Mouse (Mus musculus) cerebellum, adult 11-12 months (tissue): ENCODE data around the gene Lrch1.
A peak's percentile ranks its signal among the peaks of the same experiment; 100 is the strongest.

Experiments
- DNase-seq: peaks from one replicate; pipeline ENCODE4 v3.0.0; 2022

Lrch1 gene

DNA sequence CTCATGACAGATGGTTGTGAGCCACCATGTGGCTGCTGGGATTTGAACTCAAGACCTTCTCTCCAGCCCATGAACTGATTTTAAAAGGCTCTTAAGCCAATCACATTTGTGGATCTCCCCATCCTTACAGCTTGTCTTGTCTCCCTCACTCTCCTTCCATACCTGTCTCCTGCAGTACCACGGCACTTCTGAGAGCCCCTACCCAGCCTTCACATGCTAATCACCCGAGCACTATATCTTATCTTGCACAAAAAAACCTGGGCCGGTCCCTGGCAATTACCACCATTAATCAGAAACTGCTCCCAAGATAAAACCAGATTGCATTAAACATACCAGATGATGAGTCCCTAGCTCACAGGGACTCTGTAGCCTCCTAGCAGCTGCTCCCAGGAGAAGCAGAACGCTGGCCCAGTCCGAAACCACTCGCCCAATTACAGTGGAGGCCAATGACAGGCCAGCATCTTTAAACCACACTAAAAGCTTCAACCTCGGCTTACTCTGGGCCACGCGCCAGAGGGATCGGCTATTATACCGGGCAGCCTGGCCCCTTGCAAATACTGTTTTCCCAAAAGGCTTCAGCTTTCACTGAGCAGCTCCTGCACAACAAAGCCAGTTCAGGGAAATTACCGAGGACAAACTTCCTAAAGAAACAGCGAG lies 63.5 kb downstream of the Lrch1 start:
- DNase-seq = peak; percentile 38

DNA sequence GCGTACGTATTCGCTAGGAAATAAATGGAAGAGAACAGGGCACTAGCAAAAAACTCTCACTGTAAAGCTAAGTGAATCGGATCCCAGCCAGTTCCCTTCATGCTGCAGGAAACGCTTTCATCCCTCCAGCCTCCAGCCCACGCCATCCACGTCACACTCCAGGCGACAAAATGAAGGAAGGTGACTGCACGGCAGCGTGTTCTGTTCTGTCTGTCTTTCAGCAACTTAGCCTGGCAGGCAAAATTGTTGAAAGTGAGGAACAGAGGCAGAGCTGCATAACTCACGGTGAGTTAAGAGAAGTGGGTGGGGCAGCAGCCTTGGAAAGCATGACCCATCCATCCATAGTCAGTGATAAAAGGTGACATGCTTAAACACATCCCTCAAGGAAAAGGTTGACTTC lies 64.5 kb downstream of the Lrch1 start:
- no peak for DNase-seq

DNA sequence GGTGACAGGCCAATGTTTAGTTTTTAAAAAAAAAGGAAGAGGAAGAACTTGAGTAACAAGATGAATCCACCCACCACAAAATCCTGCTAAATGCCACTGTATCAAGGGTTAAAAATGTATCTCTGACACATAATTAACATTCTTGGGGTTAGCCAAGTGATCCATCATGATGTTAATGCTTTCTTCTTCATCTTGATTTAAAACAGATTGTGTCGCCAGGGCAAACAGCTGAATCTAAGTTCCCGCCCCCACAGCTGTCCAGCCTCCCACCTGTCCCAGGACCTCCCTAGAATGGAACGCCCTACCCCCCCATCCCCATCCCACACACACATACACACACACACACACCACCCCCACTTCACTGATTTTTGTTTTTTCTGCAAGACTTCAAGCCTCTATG lies 64.9 kb downstream of the Lrch1 start:
- DNase-seq = no peak

DNA sequence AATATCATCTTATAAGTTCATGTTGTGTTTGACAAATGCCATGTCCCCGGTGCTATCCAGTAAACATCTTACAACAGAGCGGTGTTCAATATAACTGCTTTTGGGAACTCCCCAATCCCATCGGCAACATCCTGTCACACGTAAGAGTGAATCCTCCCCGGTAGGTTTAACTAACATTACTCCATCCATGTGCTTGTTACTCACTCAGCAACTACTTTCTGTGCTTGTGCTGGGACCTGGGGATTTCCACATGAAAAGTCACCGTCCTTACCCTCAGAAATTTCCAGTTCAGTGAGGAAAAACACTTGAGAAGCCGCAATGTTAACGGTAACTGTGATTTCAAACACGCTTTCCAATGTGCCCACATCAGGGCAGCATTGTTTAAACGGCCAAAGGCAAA lies 66.8 kb downstream of the Lrch1 start:
- no peak for DNase-seq

DNA sequence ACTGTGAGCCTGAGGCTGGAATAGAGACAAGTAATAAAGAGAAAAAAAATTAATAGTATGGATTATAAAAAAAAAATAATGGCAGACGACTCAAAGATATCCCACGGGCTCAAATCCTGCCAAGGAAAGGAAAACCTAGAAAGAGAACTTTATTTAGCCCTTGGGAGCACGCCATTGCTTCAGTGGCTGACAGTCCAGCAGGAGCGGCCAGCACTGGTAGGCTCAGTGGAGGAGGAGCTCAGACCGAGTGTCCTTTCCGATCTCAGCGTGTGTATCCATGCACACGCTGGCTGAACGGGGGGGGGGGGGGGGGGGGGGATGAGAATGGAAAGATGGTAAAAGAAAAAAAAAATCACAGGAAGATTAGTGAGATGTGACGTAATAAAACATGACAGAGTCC lies 68.2 kb downstream of the Lrch1 start:
- no peak for DNase-seq

DNA sequence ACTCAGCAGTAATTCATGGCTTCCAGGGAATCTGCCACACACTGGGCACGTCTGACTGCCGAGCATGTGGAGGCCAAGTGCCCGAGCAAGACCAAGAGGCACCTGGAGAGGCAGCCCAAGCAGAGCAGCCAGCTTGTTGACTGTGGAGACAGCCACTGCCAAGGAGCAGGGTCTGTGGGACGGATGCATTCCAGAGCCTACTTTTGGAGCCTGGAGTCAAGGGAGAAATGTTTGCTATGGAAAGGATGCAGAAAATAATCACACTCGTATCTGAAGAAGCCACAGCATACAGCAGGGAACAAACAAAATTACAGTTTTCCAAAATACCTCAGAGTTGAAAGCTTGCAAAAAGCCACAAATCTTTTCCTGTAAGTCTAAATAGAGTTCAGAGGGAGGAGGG lies 70.4 kb downstream of the Lrch1 start:
- DNase-seq = no peak

DNA sequence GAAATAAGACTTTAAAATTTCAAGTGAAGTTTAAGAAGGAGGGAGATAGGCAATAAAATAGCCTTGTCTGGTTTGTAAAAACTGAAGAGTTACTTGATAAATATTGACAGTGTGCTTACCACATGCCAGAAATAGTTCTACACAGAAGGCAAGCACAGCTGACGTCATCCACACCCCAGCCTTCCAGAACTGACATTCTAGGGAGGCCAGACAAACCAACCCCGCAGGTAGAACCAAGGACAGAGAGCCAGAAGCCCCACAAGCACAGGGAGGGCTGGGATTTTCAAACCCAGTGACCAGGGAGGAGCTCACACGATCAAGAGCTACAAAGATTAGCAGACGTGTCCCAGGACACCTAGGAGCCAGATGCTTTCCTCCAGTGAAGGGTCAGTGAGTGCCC lies 76.5 kb downstream of the Lrch1 start:
- DNase-seq = peak; percentile 38

DNA sequence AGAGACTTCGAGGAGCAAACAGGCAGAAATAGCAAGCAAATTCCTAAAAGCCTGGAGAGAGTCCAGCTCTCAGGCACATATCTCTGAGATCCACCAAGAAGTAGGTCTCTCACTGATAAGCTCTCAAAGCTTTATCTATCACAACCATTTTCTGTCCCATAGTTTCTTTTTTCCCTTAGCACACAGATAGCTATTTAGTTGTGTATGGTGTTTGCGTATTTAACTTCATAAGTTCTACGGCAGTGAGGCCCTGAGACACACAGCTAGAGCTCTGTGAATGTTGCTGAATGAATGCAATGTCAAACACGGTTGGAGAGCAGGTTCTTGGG lies 78.8 kb downstream of the Lrch1 start:
- no peak for DNase-seq

DNA sequence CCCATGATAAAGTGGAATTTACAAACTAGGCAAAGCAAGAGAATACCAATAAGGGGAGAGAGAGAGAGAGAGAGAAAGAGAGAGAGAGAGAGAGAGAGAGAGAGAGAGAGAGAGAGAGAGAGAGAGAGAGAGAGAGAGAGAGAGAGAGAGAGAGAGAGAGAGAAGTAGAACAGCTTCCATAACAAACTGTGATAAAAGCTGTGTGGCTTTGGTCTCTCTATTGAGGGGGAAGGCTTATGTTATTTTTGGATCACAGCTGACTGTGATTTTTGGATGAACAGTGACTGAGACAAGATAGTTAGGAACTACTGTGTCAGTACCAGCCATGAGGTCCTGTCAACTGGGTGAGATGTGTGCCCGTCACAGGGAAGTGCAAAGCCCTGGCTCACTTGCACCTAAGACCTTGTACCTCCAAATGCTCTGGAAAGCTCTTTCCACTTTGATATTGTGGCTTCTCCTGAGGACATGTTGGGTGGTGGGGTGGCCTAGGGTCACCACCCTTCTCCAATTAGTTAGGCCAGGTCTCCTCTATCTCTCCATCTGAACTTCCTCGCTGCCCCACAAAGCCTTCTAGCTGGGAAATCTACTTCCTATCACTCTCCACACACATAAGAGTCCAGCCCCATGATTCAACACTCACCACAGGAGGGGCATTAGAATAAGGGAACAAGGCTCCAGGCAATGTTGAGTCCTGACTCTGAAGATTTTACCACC lies 79.3 kb downstream of the Lrch1 start:
- no peak for DNase-seq

DNA sequence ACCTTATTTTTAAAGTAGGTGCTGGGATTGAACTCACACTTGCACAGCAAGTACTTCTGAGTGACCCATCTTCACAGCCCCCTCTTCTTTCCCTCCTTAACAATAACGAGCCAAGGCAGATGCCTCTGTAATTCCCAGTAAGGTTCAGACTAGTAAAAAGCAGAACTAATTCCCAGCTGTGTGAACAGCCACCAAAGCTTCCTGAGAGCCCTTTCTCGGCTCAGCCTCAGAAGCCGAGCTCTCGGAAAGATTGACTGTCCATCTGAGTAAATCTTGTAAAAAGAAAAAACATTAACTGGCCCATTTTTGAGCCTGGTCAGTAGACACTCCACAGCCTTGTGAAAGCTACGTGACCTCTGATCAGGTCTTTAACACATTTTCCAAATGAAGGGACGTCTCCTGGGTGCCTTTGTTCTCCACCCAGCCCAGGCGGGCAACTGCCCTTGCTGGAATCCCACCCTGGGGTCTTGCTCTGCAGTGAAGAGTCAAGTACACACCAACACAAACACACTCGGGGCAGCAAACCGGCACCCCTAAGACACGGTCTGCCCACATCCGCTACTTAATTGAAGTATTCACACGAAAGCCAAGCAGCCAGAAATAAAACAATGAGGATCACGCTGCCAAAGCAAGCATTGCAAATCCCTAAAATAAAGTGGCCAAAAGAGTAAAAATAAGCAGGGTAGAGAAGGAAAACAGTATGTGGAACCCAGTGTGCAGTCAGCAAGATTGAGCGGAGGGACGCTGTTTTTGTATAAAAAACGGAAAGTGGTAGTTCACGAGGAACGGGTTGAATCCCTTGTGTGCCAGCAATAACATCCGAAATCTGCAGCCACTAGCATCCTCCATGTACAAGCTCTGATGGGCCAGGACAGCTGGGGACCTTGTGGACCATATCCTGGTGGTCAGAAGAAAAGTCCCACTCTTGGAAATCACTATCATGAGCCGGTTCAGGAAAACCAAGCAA lies 80.3 kb downstream of the Lrch1 start:
- DNase-seq = no peak

DNA sequence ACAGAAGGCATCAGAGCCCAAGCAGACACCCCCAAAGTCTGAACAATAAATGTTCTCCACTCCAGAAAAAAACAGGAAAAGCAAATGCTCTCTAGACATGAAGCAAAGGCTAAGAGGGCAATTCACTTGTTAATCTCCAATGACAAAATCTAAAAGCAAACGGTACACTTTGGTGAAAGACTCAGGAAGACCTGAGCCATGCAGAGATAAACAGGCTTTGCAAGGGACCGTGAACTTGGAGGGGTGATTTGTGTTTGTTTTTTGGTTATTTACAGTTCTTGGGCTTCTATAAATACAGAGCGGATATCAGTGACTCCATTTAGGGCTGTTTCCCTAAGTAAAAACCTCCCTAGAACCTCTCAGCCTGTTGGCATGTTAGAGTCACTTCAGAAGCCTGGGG lies 81.9 kb downstream of the Lrch1 start:
- no peak for DNase-seq

DNA sequence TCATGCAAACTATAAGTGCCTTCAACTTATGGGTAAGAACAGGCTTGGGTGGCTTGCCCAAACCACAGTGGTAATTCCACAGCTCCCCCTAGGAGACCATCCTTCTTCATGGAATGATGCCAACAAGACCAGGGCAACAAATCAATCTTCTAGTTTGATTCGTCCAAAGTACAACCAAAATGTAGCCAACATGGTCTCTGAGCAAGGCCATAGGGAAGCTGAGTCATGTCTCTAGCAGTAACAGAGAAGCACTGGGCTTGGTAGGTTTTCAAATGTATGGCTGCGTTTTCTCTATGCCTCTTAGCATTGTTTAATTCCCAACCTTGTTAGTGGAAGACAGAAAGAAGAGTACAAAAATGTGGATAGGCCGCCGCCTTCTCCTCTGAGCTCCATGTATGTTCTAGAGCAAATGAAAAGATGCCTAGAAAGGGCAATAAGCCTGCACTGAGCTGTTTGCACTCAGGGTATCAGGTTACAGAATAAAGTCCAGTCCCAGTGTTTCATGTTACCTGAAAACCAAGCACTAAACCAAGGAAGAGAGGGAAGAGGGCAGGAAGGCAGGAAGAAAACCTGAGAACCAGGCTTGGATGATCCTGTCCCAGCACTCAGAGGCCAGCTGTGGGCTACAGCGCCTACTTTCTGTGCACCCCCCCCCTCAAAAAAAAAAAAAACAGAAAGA lies 82.7 kb downstream of the Lrch1 start:
- no peak for DNase-seq

DNA sequence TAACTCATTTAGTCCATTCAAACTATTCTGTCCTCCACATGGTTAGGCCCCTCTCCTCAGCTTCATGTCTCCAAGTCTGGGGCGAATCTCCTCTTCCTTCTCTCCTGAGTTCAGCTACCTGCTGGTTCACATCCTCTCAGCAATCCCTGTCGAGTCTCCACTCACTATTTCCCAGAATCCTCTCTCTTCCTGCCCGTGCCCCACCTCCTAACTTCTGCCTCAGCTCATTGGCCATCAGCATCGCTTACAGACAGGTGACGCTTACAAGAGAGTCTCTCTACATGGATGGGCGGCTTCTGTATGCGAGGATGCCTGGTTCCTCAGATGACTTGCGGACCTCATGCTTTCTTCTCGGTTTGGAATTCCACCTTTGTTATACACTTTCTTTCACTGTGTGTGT lies 86.2 kb downstream of the Lrch1 start:
- no peak for DNase-seq

DNA sequence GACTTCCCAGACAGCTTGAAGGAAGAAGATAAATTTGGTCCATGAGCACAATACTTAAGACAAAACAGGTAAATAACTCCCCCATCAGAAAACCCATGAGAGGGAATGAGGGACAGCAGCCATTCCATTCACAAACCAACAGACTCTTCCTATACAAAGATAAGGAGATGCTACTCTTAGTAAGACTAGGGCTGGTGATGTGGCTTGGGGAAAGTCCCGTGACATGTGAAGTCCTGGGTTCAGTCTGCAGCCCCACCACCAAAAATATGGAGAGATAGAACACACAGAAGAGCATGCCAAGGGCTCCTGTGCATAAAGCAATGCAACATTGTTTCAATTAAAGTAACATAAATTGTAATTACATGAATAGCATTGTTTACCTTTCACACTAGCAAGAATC lies 88.5 kb downstream of the Lrch1 start:
- DNase-seq = no peak

DNA sequence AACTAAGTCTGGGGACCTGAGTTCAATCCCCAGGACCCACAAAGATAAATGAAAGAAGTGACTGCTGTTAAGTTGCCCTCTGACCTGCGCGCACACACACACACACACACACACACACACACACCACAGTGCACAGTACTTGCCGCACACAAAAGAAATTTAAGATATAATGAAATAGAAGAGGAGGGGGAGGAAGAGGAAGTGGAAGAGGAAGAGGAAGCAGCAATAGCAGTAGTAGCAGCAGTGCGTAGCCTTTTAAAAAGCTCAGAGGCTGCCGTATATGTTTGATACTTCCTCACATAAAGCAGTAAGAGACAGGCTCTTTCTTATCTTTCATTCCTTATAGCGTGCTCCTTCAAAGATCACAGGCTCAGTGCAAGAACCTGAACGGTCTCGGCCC lies 92.2 kb downstream of the Lrch1 start:
- no peak for DNase-seq

DNA sequence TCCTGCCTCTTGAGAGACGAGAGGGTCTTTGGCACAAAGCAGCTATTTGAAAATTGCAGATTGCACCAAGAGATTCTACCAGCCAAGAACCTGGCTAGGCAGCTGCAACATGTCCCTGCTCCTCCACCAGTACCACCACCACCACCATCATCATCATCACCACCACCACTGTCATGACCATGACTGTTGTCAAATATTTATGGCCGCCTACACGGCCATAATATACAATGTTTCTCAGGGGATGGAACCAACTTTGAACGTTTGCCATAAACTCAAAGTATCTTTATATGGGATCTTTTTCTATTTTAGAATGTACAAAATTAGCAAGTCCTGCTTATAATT lies 93.9 kb downstream of the Lrch1 start:
- DNase-seq = no peak

DNA sequence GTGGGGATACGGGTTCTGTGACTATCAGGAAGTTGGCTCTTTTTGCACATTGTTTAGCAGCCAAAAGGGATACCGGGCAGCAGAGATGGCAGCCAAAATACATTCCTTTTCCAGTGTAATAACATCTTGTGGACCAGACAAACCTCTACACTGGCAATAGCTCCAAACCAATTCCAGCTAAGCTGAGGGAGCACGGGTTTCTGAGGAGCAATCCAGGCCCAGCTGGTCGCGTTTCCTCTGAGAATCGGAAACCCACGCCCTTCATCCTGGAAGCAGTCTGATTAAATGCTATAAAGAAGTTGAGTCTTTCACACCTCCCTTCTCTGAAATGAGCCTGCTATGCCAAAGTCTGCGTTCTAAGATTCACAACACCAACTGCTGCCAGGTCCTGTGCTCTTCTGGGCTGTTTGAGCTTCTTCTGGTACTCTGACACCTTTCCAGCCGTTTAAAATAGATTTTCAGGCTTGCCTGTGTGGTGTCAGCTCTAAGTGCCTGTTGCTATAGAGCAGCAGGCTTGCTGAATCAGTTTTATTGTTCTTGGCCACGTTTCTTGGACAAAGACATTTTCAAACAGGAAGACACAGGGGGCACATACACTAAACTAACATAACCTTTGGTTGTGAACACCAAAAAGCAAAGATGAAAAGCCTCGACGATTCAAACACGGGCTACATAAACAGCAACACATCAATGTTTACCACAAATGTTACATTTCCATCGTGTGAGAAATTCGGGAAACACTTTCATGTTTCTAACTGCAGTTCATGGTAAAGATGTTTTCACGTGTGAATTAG lies 94.5 kb downstream of the Lrch1 start:
- DNase-seq = no peak

DNA sequence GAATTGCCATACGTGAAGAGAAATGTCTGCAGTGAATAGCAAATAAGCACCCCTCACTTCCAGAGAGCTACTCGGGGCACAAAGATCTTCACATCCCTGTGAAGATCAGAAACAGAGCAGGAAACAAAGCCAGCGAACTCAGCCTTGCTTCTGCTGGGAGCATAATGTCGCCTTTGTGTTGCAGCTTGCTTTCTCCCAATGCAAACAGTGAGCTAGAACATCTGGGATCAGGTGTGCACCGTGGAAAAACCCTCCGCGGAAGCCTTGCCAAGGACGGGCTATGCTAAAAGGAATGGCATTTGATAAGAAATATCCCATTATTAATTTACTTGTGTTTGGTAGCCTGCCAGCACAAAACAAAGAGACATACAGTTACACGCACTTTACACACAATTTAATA lies 95.8 kb downstream of the Lrch1 start:
- no peak for DNase-seq

DNA sequence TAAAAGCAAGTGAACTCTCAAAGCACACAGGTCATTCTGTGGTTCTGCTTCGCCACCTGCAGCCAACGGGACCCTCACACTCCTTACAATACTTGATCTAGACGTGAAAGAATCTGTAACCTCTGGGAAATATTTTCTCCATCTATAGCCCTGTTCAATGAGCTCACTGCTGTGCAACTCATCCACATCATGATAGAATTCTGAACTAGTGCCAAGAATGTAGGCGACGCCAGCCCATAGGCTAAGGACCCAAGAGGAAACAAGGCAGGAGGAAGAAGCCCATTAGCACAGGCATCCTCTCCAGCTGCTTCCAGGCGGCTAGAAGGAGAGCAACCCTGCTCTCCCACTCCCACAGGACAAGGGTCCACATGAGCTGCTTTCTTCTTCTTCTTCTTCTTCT lies 98.7 kb downstream of the Lrch1 start:
- no peak for DNase-seq

DNA sequence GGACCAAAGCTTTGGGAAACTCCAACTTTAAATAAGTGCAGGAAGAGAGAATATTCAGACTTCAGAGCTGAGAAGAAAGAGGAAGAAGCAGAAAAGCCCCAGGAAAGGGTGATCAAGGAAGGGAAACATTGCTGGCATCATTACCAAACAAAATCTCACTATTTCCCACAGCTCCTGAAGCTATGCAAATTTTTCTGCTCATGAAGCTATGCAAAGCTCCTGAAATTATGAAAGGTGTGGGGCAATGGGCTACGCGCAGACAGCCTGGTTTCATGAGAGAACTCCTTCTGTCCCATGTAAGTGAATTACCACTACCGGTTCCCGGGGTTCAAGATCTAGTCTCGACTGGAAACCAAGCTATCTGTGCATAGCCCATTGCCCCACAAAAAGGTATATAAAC lies 99.5 kb downstream of the Lrch1 start:
- no peak for DNase-seq

DNA sequence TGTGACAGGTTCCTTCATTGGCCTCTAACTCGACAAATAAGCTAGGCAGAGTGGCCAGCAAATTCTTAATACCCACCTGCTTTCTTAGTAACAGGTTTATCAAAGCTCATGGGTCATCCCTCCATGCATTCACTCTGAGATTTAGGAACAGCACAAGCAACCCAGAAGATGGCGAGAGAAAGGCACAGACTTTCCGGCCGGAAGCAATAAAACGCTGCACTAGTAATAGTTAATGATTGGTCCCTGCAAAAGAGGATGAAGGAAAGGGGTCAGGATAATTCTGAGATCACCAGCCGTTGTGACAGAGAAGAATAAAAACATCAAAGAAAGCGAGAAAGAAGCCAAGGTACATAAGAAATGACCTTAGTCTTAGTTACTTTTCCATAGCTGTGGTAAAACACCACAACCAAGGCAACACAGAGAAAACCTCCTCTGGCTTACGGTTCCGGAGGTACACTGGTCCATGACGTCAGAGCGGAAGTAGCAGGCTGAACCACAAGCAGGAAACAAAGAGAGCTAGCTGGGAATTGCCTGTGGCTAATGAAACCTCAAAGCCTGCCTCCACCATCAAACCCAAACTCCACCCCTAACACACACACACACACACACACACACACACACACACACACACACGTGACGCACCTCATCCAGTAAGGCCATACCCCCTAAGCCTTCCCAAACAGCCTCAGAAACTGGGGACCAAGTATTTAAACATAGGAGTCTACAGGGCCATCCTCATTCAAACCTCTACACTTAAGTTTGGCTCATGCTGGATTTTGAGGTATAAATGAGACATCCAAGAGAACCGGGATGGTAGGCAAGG lies 100.2 kb downstream of the Lrch1 start:
- DNase-seq = no peak

DNA sequence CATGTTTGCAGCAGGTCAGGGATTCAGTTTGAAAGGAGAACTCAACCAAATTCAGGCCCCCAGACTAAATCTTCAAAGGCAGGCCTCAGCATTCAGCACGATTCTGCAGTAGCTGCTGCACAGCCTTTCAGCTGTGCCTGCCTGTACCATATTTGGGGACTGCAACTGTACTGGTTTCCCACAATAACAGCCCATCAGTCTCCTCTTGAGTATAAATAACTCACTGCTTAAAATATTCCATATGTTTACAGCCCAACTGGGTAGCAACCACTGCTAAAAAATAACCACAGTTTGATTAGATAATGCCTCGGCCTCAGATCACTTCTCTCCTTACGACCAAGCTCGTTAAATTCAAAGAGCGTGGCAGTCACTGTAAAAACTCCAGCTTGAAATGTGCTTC lies 101.0 kb downstream of the Lrch1 start:
- no peak for DNase-seq
